ENCODE assay signal across 8 mouse cellular contexts in genomic region chrX:103529185-103529584, GRCm38 (mm10).
A peak's percentile ranks its signal among the peaks of the same experiment; 100 is the strongest.
DNase-seq lines count a peak whose midpoint lies in the region; ATAC-seq and TF ChIP-seq lines count a peak whose summit lies in the region.

No protein-coding gene starts in this region.

- no peak for TF ChIP-seq EP300 in ES-Bruce4 (IDR thresholded peaks at IDR 0.05; ENCODE audit: insufficient read depth, low read depth, low read length)
- no peak for TF ChIP-seq EP300 in stomach, postnatal 0 days (optimal IDR thresholded peaks at IDR 0.05)

- H3K36me3 ChIP-seq in ES-Bruce4 (ENCODE audit: control insufficient read depth, insufficient read depth, low read length, poor library complexity, severe bottlenecking), result no peaks in the 10 kb centered on the region
- H3K36me3 ChIP-seq in forebrain, embryonic 13.5 days (ENCODE audit: poor library complexity, severe bottlenecking), result no peaks in the 10 kb centered on the region
- H3K36me3 ChIP-seq in heart, embryonic 16.5 days (ENCODE audit: control insufficient read depth, insufficient read depth), result no peaks in the 10 kb centered on the region
- no peaks in the 10 kb centered on the region for H3K36me3 ChIP-seq in liver, embryonic 15.5 days (replicated peaks)
- H3K36me3 ChIP-seq in stomach, postnatal 0 days (ENCODE audit: control insufficient read depth, insufficient read depth, low read length), result no peaks in the 10 kb centered on the region

- 2% methylated on average over 22 of the region's 23 CpGs for WGBS in forebrain, embryonic 13.5 days
- WGBS in heart, embryonic 16.5 days, result under 1% methylated on average over 17 of the region's 23 CpGs
- under 1% methylated on average over 23 of the region's 23 CpGs for WGBS in liver, embryonic 15.5 days (ENCODE audit: insufficient replicate concordance)
- WGBS in stomach, postnatal 0 days, result 2% methylated on average over 23 of the region's 23 CpGs

- DNase-seq in cerebellum, adult 11 months, result peak; percentile 56
- DNase-seq in kidney, postnatal 14 days, result peak; percentile 81
- peak; percentile 65 for DNase-seq in neural tube, embryonic 10.5 days (ENCODE audit: extremely low spot score, low spot score)
- peak; percentile 77 for DNase-seq in stomach, postnatal 0 days (ENCODE audit: low spot score)

- H3K27ac ChIP-seq in ES-Bruce4 (ENCODE audit: insufficient read depth, low read length), result no peak overlapping the region
- no peak overlapping the region for H3K27ac ChIP-seq in forebrain, embryonic 13.5 days
- no peak overlapping the region for H3K27ac ChIP-seq in heart, embryonic 16.5 days (ENCODE audit: low read length)
- H3K27ac ChIP-seq in liver, embryonic 15.5 days (replicated peaks), result no peak overlapping the region
- peak overlapping the region; percentile 49; the same call in 1 of the 2 replicates for H3K27ac ChIP-seq in stomach, postnatal 0 days (replicated peaks)

- TF ChIP-seq POLR2A in ES-Bruce4 (IDR thresholded peaks at IDR 0.05; ENCODE audit: insufficient read depth, low read length), result no peak

- H3K4me1 ChIP-seq in ES-Bruce4 (ENCODE audit: control insufficient read depth, insufficient read depth, low read length), result no peaks in the 10 kb centered on the region
- H3K4me1 ChIP-seq in forebrain, embryonic 13.5 days, result peaks cover 21% of the 10 kb centered on the region
- peaks cover 6% of the 10 kb centered on the region; the same call in 1 of the 2 replicates for H3K4me1 ChIP-seq in heart, embryonic 16.5 days (ENCODE audit: control insufficient read depth, insufficient read depth, low read length)
- no peaks in the 10 kb centered on the region for H3K4me1 ChIP-seq in liver, embryonic 15.5 days (replicated peaks)
- H3K4me1 ChIP-seq in stomach, postnatal 0 days (replicated peaks; ENCODE audit: control insufficient read depth, insufficient read depth), result no peaks in the 10 kb centered on the region

- ATAC-seq in forebrain, embryonic 13.5 days, result peak; percentile 72
- ATAC-seq in heart, embryonic 16.5 days (replicated peaks; ENCODE audit: extremely low read depth, insufficient read depth, low FRiP score), result peak; percentile 84
- peak; percentile 65 for ATAC-seq in liver, embryonic 15.5 days (ENCODE audit: insufficient read depth)
- ATAC-seq in stomach, postnatal 0 days (ENCODE audit: low FRiP score, low TSS enrichment), result peak; percentile 93

- H3K9ac ChIP-seq in ES-Bruce4 (ENCODE audit: low read depth, poor library complexity, severe bottlenecking), result no peak overlapping the region
- no peak overlapping the region for H3K9ac ChIP-seq in forebrain, embryonic 13.5 days
- H3K9ac ChIP-seq in heart, embryonic 16.5 days (ENCODE audit: low read length), result peak overlapping the region; percentile 41; the same call in 1 of the 2 replicates
- H3K9ac ChIP-seq in liver, embryonic 15.5 days, result no peak overlapping the region
- no peak overlapping the region for H3K9ac ChIP-seq in stomach, postnatal 0 days (ENCODE audit: low read length)

- H3K4me3 ChIP-seq in ES-Bruce4 (ENCODE audit: low read depth, low read length), result 0 out of 2 replicates have a peak overlapping the region, but pooled peaks have one; percentile 38
- no peak overlapping the region; the same call in 1 of the 2 replicates for H3K4me3 ChIP-seq in forebrain, embryonic 13.5 days
- H3K4me3 ChIP-seq in heart, embryonic 16.5 days (ENCODE audit: low read length), result peak overlapping the region; percentile 37
- H3K4me3 ChIP-seq in liver, embryonic 15.5 days (replicated peaks), result peak overlapping the region; percentile 22; the same call in 1 of the 2 replicates
- no peak overlapping the region for H3K4me3 ChIP-seq in stomach, postnatal 0 days (ENCODE audit: low read depth, low read length)

- no peaks in the 10 kb centered on the region for H3K9me3 ChIP-seq in ES-Bruce4 (replicated peaks; ENCODE audit: control insufficient read depth, insufficient read depth, low read length, poor library complexity, severe bottlenecking)
- no peaks in the 10 kb centered on the region for H3K9me3 ChIP-seq in forebrain, embryonic 13.5 days (replicated peaks)
- H3K9me3 ChIP-seq in heart, embryonic 16.5 days (replicated peaks; ENCODE audit: control insufficient read depth, low read length), result no peaks in the 10 kb centered on the region
- H3K9me3 ChIP-seq in liver, embryonic 15.5 days (replicated peaks), result no peaks in the 10 kb centered on the region
- no peaks in the 10 kb centered on the region for H3K9me3 ChIP-seq in stomach, postnatal 0 days (ENCODE audit: control insufficient read depth, low read length)

- no peak for TF ChIP-seq CTCF in ES-Bruce4 (IDR thresholded peaks at IDR 0.05; ENCODE audit: low read depth, low read length)
- TF ChIP-seq CTCF in stomach, postnatal 0 days (IDR thresholded peaks at IDR 0.05; ENCODE audit: low read depth), result no peak

- no peaks in the 10 kb centered on the region for H3K27me3 ChIP-seq in ES-Bruce4 (ENCODE audit: control insufficient read depth, insufficient read depth, low read length, poor library complexity, severe bottlenecking)
- no peaks in the 10 kb centered on the region for H3K27me3 ChIP-seq in forebrain, embryonic 13.5 days
- H3K27me3 ChIP-seq in heart, embryonic 16.5 days (ENCODE audit: control insufficient read depth, insufficient read depth, low read length), result no peaks in the 10 kb centered on the region
- H3K27me3 ChIP-seq in liver, embryonic 15.5 days, result no peaks in the 10 kb centered on the region
- no peaks in the 10 kb centered on the region for H3K27me3 ChIP-seq in stomach, postnatal 0 days (ENCODE audit: control insufficient read depth, insufficient read depth, low read length)

- peak overlapping the region; percentile 46 for H3K4me2 ChIP-seq in forebrain, embryonic 13.5 days
- H3K4me2 ChIP-seq in heart, embryonic 16.5 days (ENCODE audit: low read depth, low read length), result peak overlapping the region; percentile 67
- H3K4me2 ChIP-seq in liver, embryonic 15.5 days, result peak overlapping the region; percentile 58
- H3K4me2 ChIP-seq in stomach, postnatal 0 days (replicated peaks; ENCODE audit: low read depth), result peak overlapping the region; percentile 40

Comparison
In these comparisons a context has a peak if more than half of its experiments do, and no peak if none do; other contexts are left out.
1. H3K4me3 ChIP-seq: peak in ES-Bruce4 (single experiment), heart, embryonic 16.5 days (single experiment) and liver, embryonic 15.5 days (single experiment); none in forebrain, embryonic 13.5 days (single experiment) and stomach, postnatal 0 days (single experiment).
2. Peak in every context shown above with its lines, with median percentiles within 50 percentile points of each other: DNase-seq, ATAC-seq and H3K4me2 ChIP-seq.